Mouse (Mus musculus) hindbrain, embryonic 15.5 days (tissue): ENCODE measurements around the gene Erich4. TPM values are rescaled to one million over a fixed set of nuclear protein-coding genes. Genes with fewer than 3 reads are reported as not detected.
"Not testable (repeated sequence)": the region's sequence is repeated elsewhere in the genome, so short reads cannot be mapped to it uniquely, and the experiment has no call there.

Experiments
- ATAC-seq: fragments of 200-750 bp; cut with Nextera tagmentation; 2 replicates; pipeline ENCODE4 v1.8.0; 2017; ENCODE audit warnings: low read depth, moderate number of reproducible peaks, moderate TSS enrichment; ENCODE audit not compliant: low FRiP score
- H3K27ac ChIP-seq: fragments of 300-500 bp; sonication (generic); replicated peaks from 2 replicates; pipeline ENCODE4 v1.5.1; 2015; ENCODE audit warnings: mild to moderate bottlenecking, inconsistent platforms
- H3K27me3 ChIP-seq: fragments of 300-500 bp; sonication (generic); 2 replicates; pipeline ENCODE4 v1.6.1; 2015; ENCODE audit warnings: control low read depth, inconsistent platforms
- H3K36me3 ChIP-seq: fragments of 300-500 bp; sonication (generic); 2 replicates; pipeline ENCODE4 v1.6.1; 2015; ENCODE audit warnings: control low read depth, inconsistent platforms
- H3K4me1 ChIP-seq: fragments of 300-500 bp; sonication (generic); replicated peaks from 2 replicates; pipeline ENCODE4 v1.6.1; 2015; ENCODE audit warnings: control low read depth, inconsistent platforms
- H3K4me2 ChIP-seq: fragments of 300-500 bp; sonication (generic); 2 replicates; pipeline ENCODE4 v1.6.1; 2015; ENCODE audit warnings: moderate library complexity, mild to moderate bottlenecking, inconsistent platforms
- H3K4me3 ChIP-seq: fragments of 300-500 bp; sonication (generic); 2 replicates; pipeline ENCODE4 v1.5.1; 2015; ENCODE audit warnings: mild to moderate bottlenecking, inconsistent platforms
- H3K9ac ChIP-seq: fragments of 300-500 bp; sonication (generic); 2 replicates; pipeline ENCODE4 v1.6.1; 2015; ENCODE audit warnings: inconsistent platforms
- H3K9me3 ChIP-seq: fragments of 300-500 bp; sonication (generic); 2 replicates; pipeline ENCODE4 v1.6.1; 2016; ENCODE audit warnings: control low read depth, inconsistent platforms
- WGBS: fragments of 180-500 bp; shearing (Covaris S2); methylation state at CpG from one replicate; pipeline ENCODE4 v1.1.7; 2015; 5-methylcytosine and 5-hydroxymethylcytosine counted together
- polyA plus RNA-seq: library from polyadenylated mRNA; unstranded; fragments of >200 nt; fragmentation: Nextera tagmentation; extraction: Ambion mirVana; gene quantifications from 2 replicates; pipeline ENCODE4 v1.2.1, GENCODE M21; 2015

Gene Erich4
- polyA plus RNA-seq, 1 experiment from 2014 or later, result not detected

- 0 out of 2 replicates have a peak, but pooled peaks cover 4% of the 10 kb centered on the region for H3K27me3 ChIP-seq
- peak; percentile 69 for ATAC-seq
- H3K4me2 ChIP-seq, result no peak overlapping the region
- WGBS, result 14% methylated on average over 10 of the region's 10 CpGs
- H3K27ac ChIP-seq, result no peak overlapping the region
- no peak overlapping the region for H3K9ac ChIP-seq
- no peak overlapping the region for H3K4me3 ChIP-seq
- H3K4me1 ChIP-seq, result peaks cover 5% of the 10 kb centered on the region; the same call in 1 of the 2 replicates
- H3K9me3 ChIP-seq, result no peaks in the 10 kb centered on the region
- H3K36me3 ChIP-seq, result no peaks in the 10 kb centered on the region
These were observed 16.0 kb downstream of the Erich4 start for GRCm38 (mm10) chr7:25599663-25600062.

DNA sequence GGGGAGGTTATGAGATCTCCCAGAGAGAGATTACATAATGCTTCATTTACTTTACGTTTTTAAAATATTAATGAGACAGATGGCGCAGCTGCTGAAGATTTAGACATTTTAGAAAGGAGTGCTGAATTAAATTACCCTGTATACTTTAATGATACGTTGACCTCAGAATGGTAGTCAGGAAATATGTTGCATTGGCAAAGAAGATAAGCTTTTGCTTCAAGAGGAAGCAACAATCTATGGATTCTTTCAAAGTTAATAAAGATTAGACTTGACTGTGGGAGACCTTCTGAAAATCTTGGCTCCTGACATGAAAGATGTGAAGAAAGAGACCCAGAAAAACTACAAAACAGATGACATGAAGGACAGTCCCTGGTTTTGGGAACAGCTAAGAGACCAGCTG lies 21.8 kb downstream of the Erich4 start:
- Histone ChIP-seq H3K4me1 (no peaks in the 10 kb centered on the region), H3K27me3 (0 out of 2 replicates have a peak, but pooled peaks cover 4% of the 10 kb centered on the region), H3K36me3 (no peaks in the 10 kb centered on the region), H3K4me3 (no peak overlapping the region), H3K9me3 (no peaks in the 10 kb centered on the region), H3K27ac (no peak overlapping the region), H3K9ac (no peak overlapping the region), H3K4me2 (no peak overlapping the region)
- ATAC-seq, result no peak
- WGBS, result 75% methylated on average over 3 of the region's 3 CpGs

- Histone ChIP-seq H3K36me3 (no peaks in the 10 kb centered on the region), H3K4me3 (no peak overlapping the region), H3K4me1 (no peaks in the 10 kb centered on the region), H3K27ac (no peak overlapping the region), H3K27me3 (no peaks in the 10 kb centered on the region), H3K9me3 (no peaks in the 10 kb centered on the region), H3K9ac (no peak overlapping the region), H3K4me2 (no peak overlapping the region)
- WGBS, result 96% methylated on average over 2 of the region's 2 CpGs
- no peak for ATAC-seq
These were observed 24.5 kb downstream of the Erich4 start for GRCm38 (mm10) chr7:25591226-25591625.

- Histone ChIP-seq H3K9ac (no peak overlapping the region), H3K36me3 (no peaks in the 10 kb centered on the region)
- no peak for ATAC-seq
These were observed 30.1 kb downstream of the Erich4 start for GRCm38 (mm10) chr7:25585351-25586204.

GRCm38 (mm10) chr7:25584651-25585050 lies 31.0 kb downstream of the Erich4 start:
- ATAC-seq, result no peak
- WGBS, result 87% methylated on average over 5 of the region's 5 CpGs
- Histone ChIP-seq H3K27me3 (no peaks in the 10 kb centered on the region), H3K9ac (no peak overlapping the region), H3K27ac (no peak overlapping the region), H3K4me1 (no peaks in the 10 kb centered on the region), H3K36me3 (no peaks in the 10 kb centered on the region), H3K4me2 (no peak overlapping the region), H3K9me3 (no peaks in the 10 kb centered on the region), H3K4me3 (no peak overlapping the region)

More at GRCm38 (mm10) chr7:25585351-25586204, 30.1 kb downstream of the Erich4 start:
- 80% methylated on average over 9 of the region's 9 CpGs for WGBS
- no peak overlapping the region for H3K27ac ChIP-seq
- H3K27me3 ChIP-seq, result no peaks in the 10 kb centered on the region
- no peaks in the 10 kb centered on the region for H3K4me1 ChIP-seq
- H3K4me3 ChIP-seq, result no peak overlapping the region
- no peak overlapping the region for H3K4me2 ChIP-seq
- H3K9me3 ChIP-seq, result no peaks in the 10 kb centered on the region

DNA sequence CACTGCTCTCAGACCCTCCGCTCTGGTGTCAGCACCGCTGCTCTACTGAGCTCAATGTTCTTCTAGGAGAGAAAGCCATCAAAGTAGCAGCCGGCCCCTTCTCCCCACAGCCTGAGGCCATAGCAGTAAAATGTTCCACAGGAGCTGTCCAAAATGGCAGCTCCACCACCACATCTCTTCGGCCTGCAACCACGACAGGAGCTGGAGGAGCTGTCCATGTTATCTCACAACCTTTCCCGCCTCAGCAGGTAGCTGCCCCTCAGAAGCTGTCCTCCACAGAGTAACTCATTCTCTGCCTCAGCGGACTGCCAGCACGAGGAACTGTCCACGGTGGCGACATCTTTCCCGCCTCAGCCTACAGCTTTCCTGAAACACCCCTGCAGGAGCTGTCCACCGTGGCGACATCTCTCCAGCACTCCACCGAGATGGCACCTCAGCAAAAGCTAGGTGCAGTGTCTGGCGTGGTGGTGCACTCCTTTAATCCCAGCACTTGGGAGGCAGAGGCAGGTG lies 33.3 kb downstream of the Erich4 start:
- Histone ChIP-seq H3K27ac (no peak overlapping the region), H3K4me1 (no peaks in the 10 kb centered on the region), H3K4me3 (no peak overlapping the region), H3K4me2 (no peak overlapping the region), H3K9ac (no peak overlapping the region), H3K27me3 (no peaks in the 10 kb centered on the region), H3K36me3 (no peaks in the 10 kb centered on the region), H3K9me3 (no peaks in the 10 kb centered on the region)
- no peak for ATAC-seq
- 92% methylated on average over 15 of the region's 15 CpGs for WGBS

GRCm38 (mm10) chr7:25579441-25579840 lies 36.3 kb downstream of the Erich4 start:
- H3K27ac ChIP-seq, result no peak overlapping the region
- no peak overlapping the region for H3K4me2 ChIP-seq
- H3K4me3 ChIP-seq, result no peak overlapping the region
- no peaks in the 10 kb centered on the region for H3K27me3 ChIP-seq
- no peak for ATAC-seq
- H3K9ac ChIP-seq, result no peak overlapping the region
- 86% methylated on average over 10 of the region's 10 CpGs for WGBS
- H3K36me3 ChIP-seq, result no peaks in the 10 kb centered on the region
- H3K9me3 ChIP-seq, result no peaks in the 10 kb centered on the region
- no peaks in the 10 kb centered on the region for H3K4me1 ChIP-seq

GRCm38 (mm10) chr7:25576793-25577437 lies 38.8 kb downstream of the Erich4 start:
- H3K9ac ChIP-seq, ATAC-seq, H3K36me3 ChIP-seq, H3K4me2 ChIP-seq, H3K27ac ChIP-seq, H3K4me1 ChIP-seq, H3K9me3 ChIP-seq, H3K27me3 ChIP-seq, H3K4me3 ChIP-seq: not testable (repeated sequence)
- WGBS, result 73% methylated on average over 13 of the region's 14 CpGs

GRCm38 (mm10) chr7:25576308-25576707 lies 39.4 kb downstream of the Erich4 start:
- H3K27me3 ChIP-seq, ATAC-seq, H3K9me3 ChIP-seq, H3K36me3 ChIP-seq, H3K4me3 ChIP-seq, H3K4me2 ChIP-seq, H3K9ac ChIP-seq, H3K27ac ChIP-seq, H3K4me1 ChIP-seq: not testable (repeated sequence)
- 47% methylated on average over 6 of the region's 6 CpGs for WGBS

DNA sequence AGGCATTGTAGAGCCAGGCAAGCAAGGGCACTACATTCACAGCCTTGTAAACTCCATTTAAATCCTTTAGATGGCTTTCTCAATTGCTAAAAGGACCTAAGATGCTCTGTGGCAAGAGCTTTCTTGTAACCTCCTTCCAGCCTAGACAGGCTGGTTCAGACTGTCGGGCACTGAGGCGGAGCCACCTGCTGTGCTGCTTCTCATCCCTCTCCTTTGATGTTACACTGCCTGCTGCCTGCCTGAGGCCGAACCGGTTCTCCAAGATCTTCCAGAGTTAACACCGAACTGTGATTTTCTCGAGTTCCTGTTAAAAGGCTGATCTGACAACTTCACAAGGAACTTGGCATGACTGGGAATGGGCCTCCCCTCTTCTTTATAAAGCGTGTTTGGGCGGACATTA lies 39.8 kb downstream of the Erich4 start:
- no peaks in the 10 kb centered on the region for H3K4me1 ChIP-seq
- H3K4me3 ChIP-seq, result no peak overlapping the region
- no peaks in the 10 kb centered on the region for H3K27me3 ChIP-seq
- H3K36me3 ChIP-seq, result no peaks in the 10 kb centered on the region
- no peak overlapping the region for H3K4me2 ChIP-seq
- H3K27ac ChIP-seq, result no peak overlapping the region
- no peak overlapping the region for H3K9ac ChIP-seq
- 22% methylated on average over 8 of the region's 8 CpGs for WGBS
- no peaks in the 10 kb centered on the region for H3K9me3 ChIP-seq
- no peak for ATAC-seq

DNA sequence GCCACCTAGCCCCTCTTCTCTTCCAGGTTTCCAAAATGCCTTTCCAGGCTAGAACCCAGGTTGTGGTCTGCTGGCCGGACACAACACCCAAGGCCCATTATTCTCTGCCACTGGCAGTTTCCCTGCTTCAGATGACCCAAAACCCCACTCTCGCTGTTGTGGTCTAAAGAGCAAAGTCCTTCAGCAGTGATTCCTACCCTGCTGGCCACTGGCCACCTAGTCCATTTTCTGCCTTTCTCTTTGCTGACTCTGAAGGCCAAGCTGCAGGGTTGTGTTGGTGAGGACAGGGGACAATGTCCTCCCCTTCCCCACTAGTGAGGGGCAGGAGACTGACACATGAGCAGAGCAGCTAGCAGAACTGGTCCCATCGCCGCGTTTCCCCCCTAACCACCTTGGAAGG lies 40.6 kb downstream of the Erich4 start:
- H3K4me3 ChIP-seq, result no peak overlapping the region
- no peak for ATAC-seq
- no peaks in the 10 kb centered on the region for H3K27me3 ChIP-seq
- no peaks in the 10 kb centered on the region for H3K4me1 ChIP-seq
- H3K4me2 ChIP-seq, result no peak overlapping the region
- no peak overlapping the region for H3K9ac ChIP-seq
- H3K9me3 ChIP-seq, result no peaks in the 10 kb centered on the region
- 81% methylated on average over 5 of the region's 5 CpGs for WGBS
- no peak overlapping the region for H3K27ac ChIP-seq
- no peaks in the 10 kb centered on the region for H3K36me3 ChIP-seq

GRCm38 (mm10) chr7:25573806-25574205 lies 41.9 kb downstream of the Erich4 start:
- H3K27ac ChIP-seq, ATAC-seq, H3K4me1 ChIP-seq, H3K4me2 ChIP-seq, H3K36me3 ChIP-seq, H3K9ac ChIP-seq, H3K27me3 ChIP-seq, H3K9me3 ChIP-seq, H3K4me3 ChIP-seq: not testable (repeated sequence)
- WGBS, result 77% methylated on average over 5 of the region's 5 CpGs
